Mouse (Mus musculus) leukemia stem cell, adult 10-12 weeks (primary cell): ENCODE results near the gene Htatip2. TPM values are rescaled to one million over a fixed set of nuclear protein-coding genes. Genes with fewer than 3 reads are reported as not detected.

ENCODE experiments used
- polyA plus RNA-seq: library from polyadenylated mRNA; stranded (reverse); fragments of >175 nt; gene quantifications from 2 replicates; pipeline ENCODE4 v1.2.3, GENCODE M21; 2012; ENCODE audit warnings: low replicate concordance

Gene Htatip2
- polyA plus RNA-seq, result 4.0 and 4.9 TPM in 2 replicates

GRCm38 (mm10) chr7:49758934-49759571 is at the start of gene Htatip2:
Gene Htatip2 (plus strand): TSS chr7:49759115.

GRCm38 (mm10) chr7:49778114-49778901 is 19.4 kb downstream of the Htatip2 start, which contains the start of gene Prmt3:
Gene Prmt3 (plus strand): TSS chr7:49778346.

Other genes with a start within 250 kb of the Htatip2 start
- not detected in 2 replicates for gene Dbx1, start 122.3 kb upstream of the Htatip2 start, polyA plus RNA-seq
- gene Prmt3, start 19.2 kb downstream of the Htatip2 start, polyA plus RNA-seq, result 52.0 and 75.9 TPM in 2 replicates
- gene Slc6a5, start 151.0 kb downstream of the Htatip2 start, polyA plus RNA-seq, result not detected in 2 replicates
- not detected in 2 replicates for gene Nell1, start 215.7 kb downstream of the Htatip2 start, polyA plus RNA-seq